ENCODE assay signal across 6 mouse cellular contexts in the genomic region with DNA sequence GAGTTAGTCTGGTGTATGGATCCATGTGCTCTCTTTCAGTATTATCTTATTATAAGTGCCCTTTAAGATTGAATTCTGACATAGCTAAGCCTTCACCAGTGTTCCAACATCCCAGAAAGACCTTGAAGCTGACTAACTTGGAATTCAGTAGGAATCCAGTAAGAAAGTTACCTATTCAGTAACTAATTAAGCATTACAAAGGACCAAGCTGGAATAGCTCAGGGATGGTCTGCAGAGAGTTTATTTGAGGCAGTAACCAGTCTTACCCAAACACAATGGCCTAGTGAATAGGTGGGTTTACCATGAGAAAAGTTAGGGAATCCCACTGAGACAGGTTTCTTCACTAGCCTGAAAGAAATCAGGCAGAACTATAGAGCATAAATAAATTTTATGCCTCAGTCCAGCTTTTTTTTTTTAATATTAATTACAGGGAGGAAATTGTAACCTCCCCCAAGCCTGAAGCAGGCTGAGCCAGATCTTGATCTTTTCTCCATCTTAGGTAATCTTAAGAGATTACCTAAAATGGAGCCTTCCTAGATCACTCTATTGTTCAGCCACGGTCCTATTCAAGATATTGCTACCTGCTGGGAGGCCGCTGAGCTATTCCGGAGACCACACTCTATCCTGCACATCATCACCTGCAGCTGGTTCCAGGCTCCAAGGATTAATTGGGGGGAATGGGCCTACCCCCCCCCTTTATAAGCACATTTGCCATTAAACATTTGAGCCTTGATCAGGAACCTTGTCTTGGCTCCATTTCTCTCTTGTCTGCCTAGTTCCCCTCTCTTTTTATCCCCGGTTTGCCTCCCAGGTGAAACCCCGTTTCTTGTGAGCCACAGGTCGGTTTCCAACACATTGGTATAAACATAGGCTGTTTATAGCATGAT.
DNase-seq lines count a peak whose midpoint lies in the region; TF ChIP-seq lines count a peak whose summit lies in the region.
"Not testable (repeated sequence)": the region's sequence is repeated elsewhere in the genome, so short reads cannot be mapped to it uniquely, and the experiment has no call there.

No protein-coding gene starts in this region.

- in situ Hi-C loops in ES-E14 (cut with MboI; ENCODE audit: low sequenced_read_pairs in 2 of 2, unreplicated experiment in 2 of 2) = loop anchor here (25.0 kb wide), 1 partner anchor 809 kb away; no protein-coding TSS in a partner anchor

- DNase-seq in ES-CJ7 (ENCODE audit: low read depth, low spot score) (peak; percentile 84), R1 (ENCODE audit: low read depth, low spot score) (peak; percentile 92), ZHBTc4 (ENCODE audit: low read depth, low spot score) (peak; percentile 76)
- not testable (repeated sequence) for DNase-seq in ES-E14 (ENCODE audit: low read depth, low spot score)
- peak; percentile 66 for DNase-seq in heart, adult 11 months

- not testable (repeated sequence) for H3K4me3 ChIP-seq in ES-Bruce4 (ENCODE audit: low read depth, low read length); ES-E14 (ENCODE audit: insufficient read depth in 1 of 2, low read depth in 1 of 2, low read length in 2 of 2, poor library complexity in 1 of 2, severe bottlenecking in 1 of 2)

- H3K9ac ChIP-seq in ES-Bruce4 (ENCODE audit: low read depth, poor library complexity, severe bottlenecking); ES-E14 (ENCODE audit: insufficient read depth, low read depth, low read length, poor library complexity, severe bottlenecking): not testable (repeated sequence)

- not testable (repeated sequence) for TF ChIP-seq POLR2A in ES-Bruce4 (IDR thresholded peaks at IDR 0.05; ENCODE audit: insufficient read depth, low read length)

- H3K4me1 ChIP-seq in ES-Bruce4 (ENCODE audit: control insufficient read depth, insufficient read depth, low read length); ES-E14 (ENCODE audit: control insufficient read depth in 2 of 2, insufficient read depth in 2 of 2, low read length in 2 of 2, poor library complexity in 1 of 2): not testable (repeated sequence)

- TF ChIP-seq EP300 in ES-Bruce4 (IDR thresholded peaks at IDR 0.05; ENCODE audit: insufficient read depth, low read depth, low read length) = 0 out of 2 replicates have a peak, but pooled peaks have one; percentile 61

- not testable (repeated sequence) for H3K27me3 ChIP-seq in ES-Bruce4 (ENCODE audit: control insufficient read depth, insufficient read depth, low read length, poor library complexity, severe bottlenecking)

- H3K36me3 ChIP-seq in ES-Bruce4 (ENCODE audit: control insufficient read depth, insufficient read depth, low read length, poor library complexity, severe bottlenecking); ES-E14 (ENCODE audit: control insufficient read depth, insufficient read depth, low read length, poor library complexity, severe bottlenecking): not testable (repeated sequence)

- H3K27ac ChIP-seq in ES-Bruce4 (ENCODE audit: insufficient read depth, low read length) (peak overlapping the region; percentile 97), ES-E14 (ENCODE audit: insufficient read depth, low read depth, low read length, poor library complexity, severe bottlenecking) (peak overlapping the region; percentile 64; the same call in 1 of the 2 replicates)

- not testable (repeated sequence) for TF ChIP-seq CTCF in ES-Bruce4 (IDR thresholded peaks at IDR 0.05; ENCODE audit: low read depth, low read length)

- H3K9me3 ChIP-seq in ES-Bruce4 (replicated peaks; ENCODE audit: control insufficient read depth, insufficient read depth, low read length, poor library complexity, severe bottlenecking) (peaks cover 55% of the 10 kb centered on the region), ES-E14 (ENCODE audit: control insufficient read depth, insufficient read depth, low read depth, low read length) (peaks cover 13% of the 10 kb centered on the region)
